Mouse (Mus musculus): ENCODE data around the gene Cd80.

GRCm38 (mm10) chr16:38521211-38521987 is 66.0 kb downstream of the Cd80 start:
- TF ChIP-seq CTCF (IDR thresholded peaks at IDR 0.05; ENCODE audit: extremely low read depth, insufficient read depth, low read length): no peak
- TF ChIP-seq POLR2A (IDR thresholded peaks at IDR 0.05; ENCODE audit: extremely low read depth, insufficient read depth, low read length): no peak

All from cortical plate, adult 2 months (tissue).